Mouse (Mus musculus): ENCODE data around the gene Znrf1.
"Not testable (repeated sequence)": the region's sequence is repeated elsewhere in the genome, so short reads cannot be mapped to it uniquely, and the experiment has no call there.

The Znrf1 gene

DNA sequence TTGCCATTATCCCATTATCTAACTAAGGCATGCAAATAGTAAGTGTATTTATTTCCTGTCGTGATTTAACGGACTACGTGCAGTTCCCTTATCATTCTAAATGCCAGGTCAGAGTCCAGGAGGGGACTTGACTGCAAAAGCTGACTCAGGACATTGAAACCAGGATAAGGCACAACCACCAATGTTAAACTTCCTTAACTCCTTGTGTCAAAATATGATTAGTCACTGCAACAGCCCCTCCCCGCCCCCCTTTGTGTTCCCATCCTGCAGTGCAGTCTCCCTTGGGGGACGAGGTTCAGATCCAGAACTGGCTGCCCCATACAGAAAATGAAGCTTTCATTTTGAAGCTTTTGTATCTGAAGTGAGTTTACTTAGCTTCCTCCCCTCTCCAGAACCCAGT is 106.6 kb downstream of the Znrf1 start:
- DNase-seq = no peak

- no peak for DNase-seq
These were observed 107.0 kb downstream of the Znrf1 start for GRCm38 (mm10) chr8:111642939-111643263.

DNA sequence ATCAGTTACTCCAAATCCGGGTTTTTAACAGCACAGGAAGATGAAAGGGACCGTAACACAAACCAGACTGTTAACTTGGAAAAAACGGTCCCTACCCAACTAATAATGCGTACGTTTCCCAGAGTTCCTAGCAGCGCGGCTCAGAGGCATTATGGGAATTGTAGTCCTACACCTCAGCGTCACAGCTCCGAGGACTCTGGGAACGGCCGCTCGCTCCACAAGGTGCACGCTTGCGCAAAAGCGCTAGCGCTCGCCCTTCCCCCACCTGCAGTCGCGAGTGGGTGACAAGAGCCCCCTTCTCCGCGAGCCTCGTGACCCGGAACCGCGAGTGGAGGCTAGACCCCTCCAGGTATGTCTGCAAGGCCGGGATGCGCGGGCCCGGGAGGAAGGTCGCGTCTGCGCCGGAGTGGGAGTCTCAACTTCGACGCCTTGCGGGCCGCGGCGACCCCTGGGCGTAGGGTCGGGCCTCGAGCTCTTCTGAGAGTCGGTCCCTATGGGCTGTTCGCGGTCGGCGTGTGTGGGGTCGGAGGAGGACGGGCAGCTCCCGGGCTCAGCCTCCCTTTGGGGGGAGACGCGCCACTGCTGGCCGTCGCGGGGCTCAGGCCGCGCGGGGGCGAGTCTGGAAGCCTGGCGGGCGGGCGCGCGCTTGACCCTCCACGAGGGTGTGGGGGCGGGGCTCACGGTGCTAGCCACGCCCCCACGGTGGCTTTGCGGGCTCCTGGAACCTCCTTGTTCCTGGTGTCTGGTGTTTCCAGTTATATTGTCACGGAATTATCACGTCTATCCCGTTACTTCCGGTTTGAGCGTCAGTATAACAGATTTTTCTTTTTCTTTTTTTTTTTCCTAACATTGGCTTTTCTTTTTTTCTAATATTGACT is 107.6 kb downstream of the Znrf1 start, which contains the start of gene Zfp1:
Zfp1 (plus strand) TSS at position 138 of the 878 bp plus-strand sequence.
- DNase-seq = peak; percentile 95

DNA sequence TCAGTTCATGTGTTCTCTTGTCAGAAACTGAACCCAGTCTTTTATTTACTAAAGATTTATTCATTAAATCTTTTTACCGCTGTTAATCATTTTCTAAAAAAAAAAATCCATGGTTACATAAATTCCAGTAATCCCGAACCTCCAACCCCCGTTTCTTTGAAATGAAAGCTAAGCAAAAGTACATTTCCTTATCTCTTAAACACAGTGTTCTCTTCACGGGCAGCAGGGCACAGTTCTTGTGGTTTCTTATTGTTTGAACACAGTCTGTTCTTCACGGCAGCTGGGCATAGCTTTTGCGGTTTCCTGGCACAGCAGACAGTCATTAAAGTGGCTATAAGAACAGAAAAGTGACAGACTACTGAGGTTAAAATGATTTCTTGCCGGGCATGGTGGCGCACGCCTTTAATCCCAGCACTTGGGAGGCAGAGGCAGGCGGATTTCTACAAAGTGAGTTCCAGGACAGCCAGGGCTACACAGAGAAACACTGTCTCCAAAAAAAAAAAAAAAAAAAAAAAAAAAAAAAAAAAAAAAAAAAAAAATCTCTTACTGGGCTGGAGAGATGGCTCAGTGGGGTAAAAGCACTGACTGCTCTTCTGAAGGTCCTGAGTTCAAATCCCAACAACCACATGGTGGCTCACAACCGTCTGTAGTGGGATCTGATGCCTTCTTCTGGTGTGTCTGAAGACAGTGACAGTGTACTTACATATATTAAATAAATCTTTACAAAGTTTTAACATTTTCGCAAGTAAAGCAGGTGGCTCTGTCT is 108.6 kb downstream of the Znrf1 start:
- not testable (repeated sequence) for DNase-seq

DNA sequence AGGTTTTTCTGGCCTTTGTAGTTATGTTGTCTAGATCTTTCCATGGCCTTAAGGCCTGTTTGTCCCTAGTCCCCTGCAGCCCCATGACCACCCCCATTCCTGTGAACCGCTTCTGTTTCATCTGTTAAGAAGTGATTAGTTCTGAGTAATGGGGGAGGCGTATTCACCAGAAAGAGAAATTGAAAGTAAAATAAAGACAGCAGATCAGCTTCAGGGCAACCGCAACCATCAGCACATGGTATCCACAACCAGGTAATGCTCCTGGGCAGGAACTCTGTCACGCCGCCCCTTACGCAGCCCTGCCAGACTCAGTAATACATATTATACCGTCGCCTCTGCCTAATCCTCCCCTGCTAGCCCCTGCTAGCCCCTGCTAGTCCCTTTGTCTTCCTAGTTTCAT is 109.8 kb downstream of the Znrf1 start:
- no peak for DNase-seq

- DNase-seq = no peak
These were observed 112.9 kb downstream of the Znrf1 start for GRCm38 (mm10) chr8:111648834-111649233.

DNA sequence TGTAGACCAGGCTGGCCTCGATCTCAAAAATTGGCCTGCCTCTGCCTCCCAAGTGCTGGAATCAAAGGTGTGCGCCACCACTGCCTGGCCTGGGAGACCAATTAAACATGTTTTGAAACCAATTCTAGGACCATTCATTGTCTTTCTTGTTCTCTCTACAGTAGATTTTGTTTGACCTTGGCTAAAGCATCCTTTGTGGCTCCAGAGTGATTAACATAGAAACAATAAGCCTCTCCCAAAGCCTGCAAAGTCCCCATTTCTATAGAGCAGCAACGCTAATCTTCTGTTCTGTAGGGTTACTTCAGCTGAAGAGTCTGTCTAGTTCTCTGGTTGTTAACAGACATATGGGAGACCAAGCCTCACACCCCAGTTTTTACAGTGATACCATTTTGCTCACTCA is 114.8 kb downstream of the Znrf1 start:
- DNase-seq = no peak

- no peak for DNase-seq
These were observed 117.6 kb downstream of the Znrf1 start for GRCm38 (mm10) chr8:111653524-111653923.

- DNase-seq = no peak
These were observed 121.5 kb downstream of the Znrf1 start for GRCm38 (mm10) chr8:111657312-111657854.

DNA sequence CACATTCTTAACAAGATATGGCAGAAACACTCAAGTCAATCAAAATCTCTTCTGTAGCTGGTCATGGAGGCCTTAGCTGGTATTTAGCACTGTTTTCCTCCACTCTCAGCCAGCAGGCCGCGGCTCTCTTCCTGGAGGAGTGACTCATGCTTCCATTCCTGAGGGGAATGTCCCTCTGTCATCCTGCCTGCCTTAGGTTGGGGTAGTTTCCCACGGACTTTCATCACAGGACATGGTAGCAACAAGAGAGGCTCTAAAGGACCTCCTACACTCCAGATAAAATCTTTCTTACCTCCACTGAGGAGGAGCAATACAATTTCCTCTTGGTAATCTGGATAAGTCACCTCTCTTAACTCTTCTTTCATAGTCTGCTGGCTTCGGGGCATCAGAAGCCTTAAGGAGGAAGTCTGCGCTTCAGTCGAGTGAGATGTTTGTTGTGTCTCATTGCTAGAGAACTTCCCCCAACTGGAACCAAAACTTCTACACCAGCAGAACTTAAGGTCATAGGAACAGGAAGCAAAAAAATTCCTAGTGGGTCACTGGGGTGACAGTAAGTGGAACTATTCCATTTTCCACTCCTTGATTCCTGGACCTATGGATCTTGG is 123.0 kb downstream of the Znrf1 start:
- no peak for DNase-seq

GRCm38 (mm10) chr8:111662473-111662872 is 126.6 kb downstream of the Znrf1 start:
- DNase-seq = peak; percentile 77

DNA sequence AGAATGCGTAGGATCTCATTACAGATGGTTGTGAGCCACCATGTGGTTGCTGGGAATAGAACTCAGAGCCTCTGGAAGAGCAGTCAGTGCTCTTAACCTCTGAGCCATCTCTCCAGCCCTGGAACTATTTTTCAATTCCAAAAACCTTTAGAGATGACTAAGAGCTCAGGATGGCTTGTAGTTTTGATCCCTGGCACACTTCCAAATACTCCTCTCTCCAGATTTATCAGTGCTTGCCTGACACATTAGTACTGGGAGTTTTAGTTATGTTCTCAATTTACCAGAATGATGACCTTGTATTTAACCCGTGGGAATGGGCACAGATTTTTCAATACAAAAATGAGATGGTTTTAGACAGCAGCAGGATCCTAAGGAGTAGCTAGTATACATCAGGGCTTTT is 130.9 kb downstream of the Znrf1 start:
- DNase-seq = no peak
